Mouse (Mus musculus): ENCODE data around the gene Gm15319. TPM values are rescaled to one million over a fixed set of nuclear protein-coding genes. Genes with fewer than 3 reads are reported as not detected.
A peak's percentile ranks its signal among the peaks of the same experiment; 100 is the strongest.
"Not testable (repeated sequence)": the region's sequence is repeated elsewhere in the genome, so short reads cannot be mapped to it uniquely, and the experiment has no call there.

Gene Gm15319
- total and polyA plus RNA-seq, 2 experiments from 2014 or later = 0.19 TPM; not detected in 1

GRCm38 (mm10) chr8:20356386-20356785 lies 6.6 kb downstream of the Gm15319 start:
- H3K4me3 ChIP-seq (ENCODE audit: low read depth, low read length); ATAC-seq (ENCODE audit: insufficient read depth, low read depth): not testable (repeated sequence)
- 77% methylated on average over 5 of the region's 5 CpGs for WGBS

GRCm38 (mm10) chr8:20353579-20353978 lies 9.4 kb downstream of the Gm15319 start:
- H3K36me3 ChIP-seq (replicated peaks; ENCODE audit: control insufficient read depth, insufficient read depth, low read length); ATAC-seq (ENCODE audit: insufficient read depth, low read depth); H3K4me2 ChIP-seq (ENCODE audit: low read depth, low read length); H3K4me1 ChIP-seq (ENCODE audit: control insufficient read depth, insufficient read depth); H3K4me3 ChIP-seq (ENCODE audit: low read depth, low read length); H3K27me3 ChIP-seq (ENCODE audit: control insufficient read depth, insufficient read depth, low read length); H3K27ac ChIP-seq (ENCODE audit: low read depth); H3K9me3 ChIP-seq (replicated peaks; ENCODE audit: control insufficient read depth, low read length); DNase-seq (ENCODE audit: low spot score); H3K9ac ChIP-seq (replicated peaks; ENCODE audit: low read depth, low read length): not testable (repeated sequence)
- 95% methylated on average over 1 of the region's 3 CpGs for WGBS

More at GRCm38 (mm10) chr8:20356386-20356785, 6.6 kb downstream of the Gm15319 start:
- H3K36me3 ChIP-seq (replicated peaks; ENCODE audit: control insufficient read depth, insufficient read depth, low read length); H3K4me2 ChIP-seq (ENCODE audit: low read depth, low read length); DNase-seq (ENCODE audit: low spot score); H3K27me3 ChIP-seq (ENCODE audit: control insufficient read depth, insufficient read depth, low read length); H3K9me3 ChIP-seq (replicated peaks; ENCODE audit: control insufficient read depth, low read length); H3K4me1 ChIP-seq (ENCODE audit: control insufficient read depth, insufficient read depth); H3K9ac ChIP-seq (replicated peaks; ENCODE audit: low read depth, low read length); H3K27ac ChIP-seq (ENCODE audit: low read depth): not testable (repeated sequence)

GRCm38 (mm10) chr8:20302759-20303158 lies 60.3 kb downstream of the Gm15319 start:
- not testable (repeated sequence) for H3K4me1 ChIP-seq (ENCODE audit: control insufficient read depth, insufficient read depth); H3K36me3 ChIP-seq (replicated peaks; ENCODE audit: control insufficient read depth, insufficient read depth, low read length); H3K4me2 ChIP-seq (ENCODE audit: low read depth, low read length); H3K9ac ChIP-seq (replicated peaks; ENCODE audit: low read depth, low read length); H3K27me3 ChIP-seq (ENCODE audit: control insufficient read depth, insufficient read depth, low read length); H3K4me3 ChIP-seq (ENCODE audit: low read depth, low read length); ATAC-seq (ENCODE audit: insufficient read depth, low read depth); H3K27ac ChIP-seq (ENCODE audit: low read depth); H3K9me3 ChIP-seq (replicated peaks; ENCODE audit: control insufficient read depth, low read length); DNase-seq (ENCODE audit: low spot score)
- 89% methylated on average over 5 of the region's 6 CpGs for WGBS

GRCm38 (mm10) chr8:20300042-20300441 lies 63.0 kb downstream of the Gm15319 start:
- not testable (repeated sequence) for H3K36me3 ChIP-seq (replicated peaks; ENCODE audit: control insufficient read depth, insufficient read depth, low read length); DNase-seq (ENCODE audit: low spot score); H3K4me3 ChIP-seq (ENCODE audit: low read depth, low read length); H3K4me2 ChIP-seq (ENCODE audit: low read depth, low read length); H3K9me3 ChIP-seq (replicated peaks; ENCODE audit: control insufficient read depth, low read length); H3K9ac ChIP-seq (replicated peaks; ENCODE audit: low read depth, low read length); H3K27me3 ChIP-seq (ENCODE audit: control insufficient read depth, insufficient read depth, low read length); ATAC-seq (ENCODE audit: insufficient read depth, low read depth); H3K27ac ChIP-seq (ENCODE audit: low read depth); H3K4me1 ChIP-seq (ENCODE audit: control insufficient read depth, insufficient read depth)
- WGBS = 65% methylated on average over 4 of the region's 4 CpGs

GRCm38 (mm10) chr8:20297939-20298505 lies 65.0 kb downstream of the Gm15319 start:
- not testable (repeated sequence) for H3K4me2 ChIP-seq (ENCODE audit: low read depth, low read length); H3K4me3 ChIP-seq (ENCODE audit: low read depth, low read length); DNase-seq (ENCODE audit: low spot score); ATAC-seq (ENCODE audit: insufficient read depth, low read depth); H3K9me3 ChIP-seq (replicated peaks; ENCODE audit: control insufficient read depth, low read length); H3K4me1 ChIP-seq (ENCODE audit: control insufficient read depth, insufficient read depth); H3K36me3 ChIP-seq (replicated peaks; ENCODE audit: control insufficient read depth, insufficient read depth, low read length); H3K27ac ChIP-seq (ENCODE audit: low read depth); H3K9ac ChIP-seq (replicated peaks; ENCODE audit: low read depth, low read length); H3K27me3 ChIP-seq (ENCODE audit: control insufficient read depth, insufficient read depth, low read length)
- 75% methylated on average over 11 of the region's 13 CpGs for WGBS

- TF ChIP-seq CTCF (IDR thresholded peaks at IDR 0.05; ENCODE audit: low read depth) = peak; percentile 74
- peak overlapping the region; percentile 69 for H3K27ac ChIP-seq (ENCODE audit: low read depth)
- peak overlapping the region; percentile 94 for H3K9ac ChIP-seq (replicated peaks; ENCODE audit: low read depth, low read length)
- peak overlapping the region; percentile 66 for H3K4me2 ChIP-seq (ENCODE audit: low read depth, low read length)
- WGBS = 4% methylated on average over 54 of the region's 73 CpGs
- peak overlapping the region; percentile 78 for H3K4me3 ChIP-seq (ENCODE audit: low read depth, low read length)
- H3K27me3 ChIP-seq (ENCODE audit: control insufficient read depth, insufficient read depth, low read length); H3K9me3 ChIP-seq (replicated peaks; ENCODE audit: control insufficient read depth, low read length); H3K36me3 ChIP-seq (replicated peaks; ENCODE audit: control insufficient read depth, insufficient read depth, low read length); H3K4me1 ChIP-seq (ENCODE audit: control insufficient read depth, insufficient read depth): not testable (repeated sequence)
- DNase-seq (ENCODE audit: low spot score) = peak; percentile 88
- ATAC-seq (ENCODE audit: insufficient read depth, low read depth) = peak; percentile 100
These were observed 66.0 kb downstream of the Gm15319 start for GRCm38 (mm10) chr8:20296803-20297702.

GRCm38 (mm10) chr8:20295881-20296280 lies 67.1 kb downstream of the Gm15319 start:
- H3K9me3 ChIP-seq (replicated peaks; ENCODE audit: control insufficient read depth, low read length); H3K4me2 ChIP-seq (ENCODE audit: low read depth, low read length); H3K36me3 ChIP-seq (replicated peaks; ENCODE audit: control insufficient read depth, insufficient read depth, low read length); DNase-seq (ENCODE audit: low spot score); H3K4me1 ChIP-seq (ENCODE audit: control insufficient read depth, insufficient read depth); H3K27ac ChIP-seq (ENCODE audit: low read depth); ATAC-seq (ENCODE audit: insufficient read depth, low read depth); H3K27me3 ChIP-seq (ENCODE audit: control insufficient read depth, insufficient read depth, low read length); H3K9ac ChIP-seq (replicated peaks; ENCODE audit: low read depth, low read length); H3K4me3 ChIP-seq (ENCODE audit: low read depth, low read length): not testable (repeated sequence)
- 68% methylated on average over 2 of the region's 4 CpGs for WGBS

GRCm38 (mm10) chr8:20294826-20295225 lies 68.2 kb downstream of the Gm15319 start:
- not testable (repeated sequence) for H3K4me1 ChIP-seq (ENCODE audit: control insufficient read depth, insufficient read depth); H3K9me3 ChIP-seq (replicated peaks; ENCODE audit: control insufficient read depth, low read length); H3K27me3 ChIP-seq (ENCODE audit: control insufficient read depth, insufficient read depth, low read length); H3K27ac ChIP-seq (ENCODE audit: low read depth); H3K36me3 ChIP-seq (replicated peaks; ENCODE audit: control insufficient read depth, insufficient read depth, low read length); DNase-seq (ENCODE audit: low spot score); H3K4me2 ChIP-seq (ENCODE audit: low read depth, low read length); ATAC-seq (ENCODE audit: insufficient read depth, low read depth); H3K4me3 ChIP-seq (ENCODE audit: low read depth, low read length); H3K9ac ChIP-seq (replicated peaks; ENCODE audit: low read depth, low read length)
- WGBS = 83% methylated on average over 3 of the region's 4 CpGs

All from heart, postnatal 0 days (tissue).